Mouse (Mus musculus) kidney, embryonic 15.5 days (tissue): Measurements from ENCODE around the gene Smbd1. TPM values are rescaled to one million over a fixed set of nuclear protein-coding genes. Genes with fewer than 3 reads are reported as not detected.

Experiments used
- ATAC-seq: fragments of 200-750 bp; cut with Nextera tagmentation; replicated peaks from 2 replicates; pipeline ENCODE4 v1.8.0; 2017; ENCODE audit warnings: moderate TSS enrichment; ENCODE audit not compliant: low FRiP score
- H3K27ac ChIP-seq: fragments of 300-500 bp; sonication (generic); 2 replicates; pipeline ENCODE4 v1.5.1; 2015; ENCODE audit warnings: mild to moderate bottlenecking, inconsistent platforms
- H3K27me3 ChIP-seq: fragments of 300-500 bp; sonication (generic); 2 replicates; pipeline ENCODE4 v1.6.1; 2015; ENCODE audit warnings: inconsistent platforms
- H3K36me3 ChIP-seq: fragments of 300-500 bp; sonication (generic); 2 replicates; pipeline ENCODE4 v1.6.1; 2015; ENCODE audit warnings: inconsistent platforms
- H3K4me1 ChIP-seq: fragments of 300-500 bp; sonication (generic); 2 replicates; pipeline ENCODE4 v1.6.1; 2015; ENCODE audit warnings: inconsistent platforms
- H3K4me2 ChIP-seq: fragments of 300-500 bp; sonication (generic); 2 replicates; pipeline ENCODE4 v1.6.1; 2015; ENCODE audit warnings: moderate library complexity, mild to moderate bottlenecking, inconsistent platforms
- H3K4me3 ChIP-seq: fragments of 300-500 bp; sonication (generic); replicated peaks from 2 replicates; pipeline ENCODE4 v1.5.1; 2015; ENCODE audit warnings: mild to moderate bottlenecking, inconsistent platforms
- H3K9ac ChIP-seq: fragments of 300-500 bp; sonication (generic); 2 replicates; pipeline ENCODE4 v1.6.1; 2015; ENCODE audit warnings: mild to moderate bottlenecking, inconsistent platforms
- H3K9me3 ChIP-seq: fragments of 300-500 bp; sonication (generic); replicated peaks from 2 replicates; pipeline ENCODE4 v1.6.1; 2016; ENCODE audit warnings: inconsistent platforms
- WGBS: fragments of 180-500 bp; shearing (Covaris S2); methylation state at CpG from one replicate; pipeline ENCODE4 v1.1.7; 2015; ENCODE audit warnings: mixed read lengths; 5-methylcytosine and 5-hydroxymethylcytosine counted together
- polyA plus RNA-seq: library from polyadenylated mRNA; unstranded; fragments of >200 nt; fragmentation: Nextera tagmentation; extraction: Ambion mirVana; gene quantifications from 2 replicates; pipeline ENCODE4 v1.2.1, GENCODE M21; 2015

The Smbd1 gene
- polyA plus RNA-seq, 1 experiment from 2014 or later, result not detected

DNA sequence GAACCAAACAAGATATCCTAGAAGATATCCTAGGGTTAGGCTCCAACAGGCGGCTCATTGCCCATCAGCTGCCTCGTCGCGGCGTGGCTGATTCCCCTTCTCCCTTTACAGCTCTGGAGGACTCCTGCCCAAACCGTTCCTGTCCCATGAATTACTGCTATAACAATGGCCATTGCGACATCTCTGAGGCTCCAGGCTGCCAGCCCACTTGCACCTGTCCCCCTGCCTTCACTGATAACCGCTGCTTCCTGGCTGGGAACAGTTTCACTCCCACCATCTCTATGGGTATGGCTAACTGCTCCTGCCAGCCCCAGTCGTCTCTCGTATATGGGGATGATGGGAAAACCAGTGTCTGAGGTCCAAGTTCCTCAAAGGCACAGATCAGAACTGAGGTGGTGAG lies 33.6 kb downstream of the Smbd1 start:
- Histone ChIP-seq H3K4me2 (no peak overlapping the region), H3K9me3 (no peaks in the 10 kb centered on the region), H3K4me1 (no peaks in the 10 kb centered on the region), H3K4me3 (no peak overlapping the region), H3K9ac (no peak overlapping the region), H3K27ac (no peak overlapping the region), H3K36me3 (no peaks in the 10 kb centered on the region), H3K27me3 (no peaks in the 10 kb centered on the region)
- WGBS, result 59% methylated on average over 10 of the region's 10 CpGs
- no peak for ATAC-seq

DNA sequence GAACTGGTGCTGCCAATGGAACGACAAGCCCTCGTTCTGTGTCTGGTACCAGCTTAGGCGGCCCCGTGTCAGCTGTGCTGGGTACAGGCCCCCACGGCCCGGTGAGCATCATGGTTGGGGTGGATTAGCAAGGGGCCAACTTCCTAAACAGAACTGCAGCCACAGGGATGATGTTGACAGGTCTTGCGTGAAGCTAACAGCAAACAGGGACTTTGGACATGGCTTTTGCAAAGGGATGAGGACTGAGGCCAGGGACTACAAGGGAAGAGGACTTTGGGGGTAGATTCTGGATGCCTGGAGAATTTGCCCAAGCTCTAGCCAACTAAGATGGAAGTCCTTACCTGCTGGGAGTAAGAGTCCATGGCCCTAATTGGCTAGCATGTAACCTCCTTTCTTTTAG lies 43.4 kb downstream of the Smbd1 start:
- 94% methylated on average over 7 of the region's 7 CpGs for WGBS

DNA sequence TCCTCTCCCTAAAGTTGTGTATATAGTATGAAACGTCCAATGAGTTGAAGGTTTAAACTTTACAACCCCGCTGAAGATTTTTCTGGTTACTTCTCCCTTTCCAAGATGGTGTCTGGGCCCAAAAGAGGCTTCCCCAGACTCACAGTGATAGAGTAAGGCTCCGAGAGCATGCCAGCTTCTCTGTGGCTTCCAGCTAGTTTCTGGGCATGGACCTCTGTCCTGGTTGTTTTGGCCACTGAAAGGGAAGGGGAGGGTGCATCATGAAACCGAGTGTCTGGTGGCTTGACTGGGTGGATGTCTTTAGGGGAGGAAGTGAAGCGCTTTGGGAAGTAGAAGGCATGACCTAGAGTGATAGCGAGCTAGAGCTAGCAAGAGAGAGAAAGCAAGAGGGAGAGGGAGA lies 45.3 kb downstream of the Smbd1 start:
- H3K27ac ChIP-seq, result no peak overlapping the region
- no peaks in the 10 kb centered on the region for H3K9me3 ChIP-seq
- H3K36me3 ChIP-seq, result no peaks in the 10 kb centered on the region
- H3K4me3 ChIP-seq, result no peak overlapping the region
- no peak for ATAC-seq
- H3K27me3 ChIP-seq, result no peaks in the 10 kb centered on the region
- 79% methylated on average over 6 of the region's 6 CpGs for WGBS
- no peak overlapping the region for H3K4me2 ChIP-seq
- no peak overlapping the region for H3K9ac ChIP-seq
- no peaks in the 10 kb centered on the region for H3K4me1 ChIP-seq

More for the DNA sequence above, 43.4 kb downstream of the Smbd1 start:
- no peak overlapping the region for H3K4me2 ChIP-seq
- H3K9me3 ChIP-seq, result no peaks in the 10 kb centered on the region
- H3K27me3 ChIP-seq, result no peaks in the 10 kb centered on the region
- H3K27ac ChIP-seq, result no peak overlapping the region
- H3K4me1 ChIP-seq, result no peaks in the 10 kb centered on the region
- H3K9ac ChIP-seq, result no peak overlapping the region
- no peaks in the 10 kb centered on the region for H3K36me3 ChIP-seq
- ATAC-seq, result no peak
- no peak overlapping the region for H3K4me3 ChIP-seq

DNA sequence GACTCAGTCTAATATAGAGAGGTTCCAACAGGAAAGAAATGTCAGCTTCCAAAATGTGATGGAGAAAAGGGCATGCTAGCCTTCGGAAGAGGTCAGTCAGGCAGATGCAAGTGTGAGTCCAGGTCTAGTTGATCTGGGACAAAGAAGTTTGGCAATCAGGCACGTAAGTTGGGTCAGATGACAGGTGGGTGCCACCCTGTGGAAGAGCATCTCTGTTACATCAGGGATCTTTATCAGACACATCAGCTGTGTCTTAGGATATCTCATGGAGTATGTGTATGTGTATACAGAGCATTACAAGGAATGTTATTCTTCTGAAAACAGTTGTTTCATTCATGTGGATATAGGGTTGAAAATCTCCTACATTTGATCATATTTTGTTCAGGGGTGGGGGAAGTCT lies 45.7 kb downstream of the Smbd1 start:
- 73% methylated on average over 2 of the region's 2 CpGs for WGBS
- H3K9ac ChIP-seq, result no peak overlapping the region
- H3K36me3 ChIP-seq, result no peaks in the 10 kb centered on the region
- ATAC-seq, result no peak
- H3K4me1 ChIP-seq, result no peaks in the 10 kb centered on the region
- H3K27ac ChIP-seq, result no peak overlapping the region
- no peaks in the 10 kb centered on the region for H3K27me3 ChIP-seq
- no peaks in the 10 kb centered on the region for H3K9me3 ChIP-seq
- no peak overlapping the region for H3K4me3 ChIP-seq
- H3K4me2 ChIP-seq, result no peak overlapping the region

Other genes with a start within 250 kb of the Smbd1 start
- 50.2 and 50.7 TPM in 2 replicates for gene Tfrc, start 201.6 kb downstream of the Smbd1 start, polyA plus RNA-seq
- 9.3 and 12.4 TPM in 2 replicates for gene Tnk2, start 166.6 kb downstream of the Smbd1 start, polyA plus RNA-seq
- gene Muc4, start 74.6 kb downstream of the Smbd1 start, polyA plus RNA-seq, result 0.06 and 0.25 TPM in 2 replicates
- 4.4 and 4.6 TPM in 2 replicates for gene Muc20, start 13.0 kb downstream of the Smbd1 start, polyA plus RNA-seq
- gene Fyttd1, start 67.0 kb upstream of the Smbd1 start, polyA plus RNA-seq, result 98.7 and 113 TPM in 2 replicates
- 17.8 and 21.9 TPM in 2 replicates for gene Rubcn, start 67.3 kb upstream of the Smbd1 start, polyA plus RNA-seq
- gene Lrch3, start 103.6 kb upstream of the Smbd1 start, polyA plus RNA-seq, result 23.6 and 25.9 TPM in 2 replicates
- 3.9 and 4.2 TPM in 2 replicates for gene Iqcg, start 245.7 kb upstream of the Smbd1 start, polyA plus RNA-seq
- 999 and 1,117 TPM in 2 replicates for gene Rpl35a, start 246.0 kb upstream of the Smbd1 start, polyA plus RNA-seq